Mouse (Mus musculus) thymus, adult 2 months (tissue): Measurements from ENCODE around the gene Creb3l2. TPM values are rescaled to one million over a fixed set of nuclear protein-coding genes. Genes with fewer than 3 reads are reported as not detected.
A peak's percentile ranks its signal among the peaks of the same experiment; 100 is the strongest.

Experiments used
- DNase-seq: peaks from one replicate; pipeline ENCODE4 v3.0.0; 2021
- H3K27ac ChIP-seq: fragments of 200-500 bp; 2 replicates; pipeline ENCODE4 v1.5.1; 2012; ENCODE audit warnings: low read length, control low read depth; ENCODE audit not compliant: control insufficient read depth, insufficient read depth
- H3K27me3 ChIP-seq: fragments of 200-500 bp; 2 replicates; pipeline ENCODE4 v1.6.1; 2012; ENCODE audit warnings: mild to moderate bottlenecking, low read length, moderate library complexity, mixed read lengths; ENCODE audit not compliant: control insufficient read depth, insufficient read depth
- H3K36me3 ChIP-seq: fragments of 200-500 bp; 2 replicates; pipeline ENCODE4 v1.6.1; 2012; ENCODE audit warnings: mild to moderate bottlenecking, low read length, moderate library complexity; ENCODE audit not compliant: control insufficient read depth, insufficient read depth
- H3K4me1 ChIP-seq: fragments of 200-500 bp; replicated peaks from 2 replicates; pipeline ENCODE4 v1.6.1; 2012; ENCODE audit warnings: low read length; ENCODE audit not compliant: control insufficient read depth, insufficient read depth
- H3K4me3 ChIP-seq: fragments of 200-500 bp; 2 replicates; pipeline ENCODE4 v1.5.1; 2012; ENCODE audit warnings: mild to moderate bottlenecking, low read length, control low read depth, moderate library complexity; ENCODE audit not compliant: control insufficient read depth, insufficient read depth
- CTCF ChIP-seq: fragments of 200-500 bp; IDR thresholded peaks from 2 replicates; pipeline ENCODE4 v1.5.1; 2012; ENCODE audit warnings: mild to moderate bottlenecking, control low read depth, low read length, moderate library complexity, borderline replicate concordance; ENCODE audit not compliant: control insufficient read depth, poor library complexity, insufficient read depth; ENCODE audit errors: extremely low read depth
- POLR2A ChIP-seq: fragments of 200-500 bp; IDR thresholded peaks from 2 replicates; pipeline ENCODE4 v1.6.1; 2012; ENCODE audit warnings: mild to moderate bottlenecking, low read length, control low read depth, moderate library complexity; ENCODE audit not compliant: control insufficient read depth, poor library complexity, insufficient read depth; ENCODE audit errors: extremely low read depth
- WGBS: fragments of 180-500 bp; shearing (Covaris S2); methylation state at CpG from one replicate; pipeline ENCODE4 v1.1.7; 2018; 5-methylcytosine and 5-hydroxymethylcytosine counted together
- polyA plus RNA-seq: library from polyadenylated mRNA; depleted of rRNA; stranded (reverse); fragments of >200 nt; gene quantifications from 2 replicates; pipeline ENCODE4 v1.2.3, GENCODE M21; 2012

Creb3l2 gene
- polyA plus RNA-seq, 1 experiment, result 9.9 TPM

GRCm38 (mm10) chr6:37310601-37311000 is 131.3 kb downstream of the Creb3l2 start:
- TF ChIP-seq POLR2A (no peak), CTCF (no peak)
- WGBS, result 69% methylated on average over 4 of the region's 4 CpGs
- no peaks in the 10 kb centered on the region for H3K4me1 ChIP-seq
- no peaks in the 10 kb centered on the region for H3K27me3 ChIP-seq
- no peaks in the 10 kb centered on the region for H3K36me3 ChIP-seq
- no peak overlapping the region for H3K27ac ChIP-seq
- H3K4me3 ChIP-seq, result no peak overlapping the region
- no peak for DNase-seq

GRCm38 (mm10) chr6:37306616-37307015 is 135.3 kb downstream of the Creb3l2 start:
- DNase-seq, result no peak
- TF ChIP-seq POLR2A (no peak), CTCF (no peak)
- Histone ChIP-seq H3K36me3 (no peaks in the 10 kb centered on the region), H3K27me3 (no peaks in the 10 kb centered on the region), H3K4me1 (no peaks in the 10 kb centered on the region), H3K27ac (no peak overlapping the region), H3K4me3 (no peak overlapping the region)
- WGBS, result 83% methylated on average over 1 of the region's 1 CpGs

- DNase-seq, result no peak
- H3K4me3 ChIP-seq, result no peak overlapping the region
- peaks cover 7% of the 10 kb centered on the region for H3K27me3 ChIP-seq
- no peaks in the 10 kb centered on the region for H3K36me3 ChIP-seq
- H3K4me1 ChIP-seq, result no peaks in the 10 kb centered on the region
- WGBS, result 21% methylated on average over 13 of the region's 13 CpGs
- TF ChIP-seq CTCF, result no peak
- no peak for TF ChIP-seq POLR2A
- H3K27ac ChIP-seq, result no peak overlapping the region
Observed at GRCm38 (mm10) chr6:37300492-37300891, 141.5 kb downstream of the Creb3l2 start.

- peak; percentile 3 for DNase-seq
- peaks cover 7% of the 10 kb centered on the region for H3K27me3 ChIP-seq
- H3K4me1 ChIP-seq, result no peaks in the 10 kb centered on the region
- H3K27ac ChIP-seq, result no peak within 1 kb of the TSS
- TF ChIP-seq CTCF, result no peak
- H3K4me3 ChIP-seq, result no peak within 1 kb of the TSS
- 3% methylated on average over 65 of the region's 65 CpGs for WGBS
- no peaks in the 10 kb centered on the region for H3K36me3 ChIP-seq
Observed at GRCm38 (mm10) chr6:37299562-37300390, 142.2 kb downstream of the Creb3l2 start, which contains the start of gene Dgki. TSS of gene Dgki (minus strand) at chr6:37300184.

- Histone ChIP-seq H3K4me3 (no peak overlapping the region), H3K27me3 (peaks cover 7% of the 10 kb centered on the region), H3K4me1 (no peaks in the 10 kb centered on the region), H3K36me3 (no peaks in the 10 kb centered on the region), H3K27ac (no peak overlapping the region)
- 37% methylated on average over 4 of the region's 4 CpGs for whole genome bisulfite sequencing
- TF ChIP-seq POLR2A, result no peak
- TF ChIP-seq CTCF, result no peak
- DNase-seq, result no peak
Observed at GRCm38 (mm10) chr6:37298982-37299381, 143.0 kb downstream of the Creb3l2 start.

- no peak for TF ChIP-seq POLR2A
- TF ChIP-seq CTCF, result no peak
- no peak for DNase-seq
- Histone ChIP-seq H3K27ac (no peak overlapping the region), H3K4me1 (no peaks in the 10 kb centered on the region), H3K4me3 (no peak overlapping the region), H3K27me3 (peaks cover 7% of the 10 kb centered on the region), H3K36me3 (no peaks in the 10 kb centered on the region)
- WGBS, result 74% methylated on average over 8 of the region's 8 CpGs
Observed at GRCm38 (mm10) chr6:37297744-37298482, 144.0 kb downstream of the Creb3l2 start.
